Mouse (Mus musculus) MEL (cell line): ENCODE data around the gene Usp15. TPM values are rescaled to one million over a fixed set of nuclear protein-coding genes. Genes with fewer than 3 reads are reported as not detected.
A peak's percentile ranks its signal among the peaks of the same experiment; 100 is the strongest.

Experiments
- DNase-seq: peaks from one replicate; pipeline ENCODE4 v3.0.0; 2011; ENCODE audit warnings: low read depth, low spot score
- H3K27ac ChIP-seq: 2 replicates; pipeline ENCODE4 v1.5.1; 2012; ENCODE audit warnings: low read depth, mild to moderate bottlenecking, control low read depth, low read length, moderate library complexity; ENCODE audit not compliant: control insufficient read depth
- H3K27me3 ChIP-seq, 2 experiments: fragments of 150-350 bp in 1 of 2; sonication (generic) in 1 of 2; 2 replicates each; pipeline ENCODE4 v1.6.1; 2012; ENCODE audit warnings: low read length in 2 of 2, mild to moderate bottlenecking in 2 of 2, improper control_type of control experiment in 1 of 2, moderate library complexity in 1 of 2; ENCODE audit not compliant: insufficient read depth in 2 of 2, control insufficient read depth in 1 of 2
- H3K36me3 ChIP-seq, 2 experiments: 2 replicates each; pipeline ENCODE4 v1.6.1; 2012 to 2014; ENCODE audit warnings: low read length in 2 of 2, improper control_type of control experiment in 1 of 2, inconsistent platforms in 1 of 2, mild to moderate bottlenecking in 1 of 2; ENCODE audit not compliant: insufficient read depth in 2 of 2, control insufficient read depth in 1 of 2
- H3K4me1 ChIP-seq, 2 experiments: fragments of 150-350 bp in 1 of 2; sonication (generic) in 1 of 2; 2 replicates each; pipeline ENCODE4 v1.6.1; 2012; ENCODE audit warnings: low read length in 2 of 2, improper control_type of control experiment in 1 of 2, mild to moderate bottlenecking in 1 of 2; ENCODE audit not compliant: insufficient read depth in 2 of 2, control insufficient read depth in 1 of 2
- H3K4me3 ChIP-seq, 2 experiments: fragments of 150-350 bp in 1 of 2; sonication (generic) in 1 of 2; 2 replicates each; pipeline ENCODE4 v1.5.1; 2012; ENCODE audit warnings: low read depth in 2 of 2, low read length in 2 of 2, mild to moderate bottlenecking in 2 of 2, moderate library complexity in 2 of 2, control low read depth in 1 of 2, improper control_type of control experiment in 1 of 2; ENCODE audit not compliant: control insufficient read depth in 1 of 2, insufficient read depth in 1 of 2
- H3K79me2 ChIP-seq: 2 replicates; pipeline ENCODE4 v1.6.1; 2012; ENCODE audit warnings: mild to moderate bottlenecking, low read length, moderate library complexity; ENCODE audit not compliant: control insufficient read depth, poor library complexity, insufficient read depth
- H3K9ac ChIP-seq: 2 replicates; pipeline ENCODE4 v1.6.1; 2012; ENCODE audit warnings: low read depth, mild to moderate bottlenecking, control low read depth, low read length, moderate library complexity; ENCODE audit not compliant: control insufficient read depth, poor library complexity, severe bottlenecking
- H3K9me3 ChIP-seq: fragments of 150-350 bp; sonication (generic); replicated peaks from 2 replicates; pipeline ENCODE4 v1.6.1; 2012; ENCODE audit warnings: mild to moderate bottlenecking, low read length, improper control_type of control experiment, moderate library complexity; ENCODE audit not compliant: insufficient read depth
- CHD2 ChIP-seq: IDR thresholded peaks from 2 replicates; pipeline ENCODE4 v1.6.1; 2011; ENCODE audit warnings: low read length, improper control_type of control experiment
- E2F4 ChIP-seq: IDR thresholded peaks from 2 replicates; pipeline ENCODE4 v1.6.1; 2011; ENCODE audit warnings: low read depth, low read length, improper control_type of control experiment, borderline replicate concordance
- JUND ChIP-seq: IDR thresholded peaks from 2 replicates; pipeline ENCODE4 v1.6.1; 2011; ENCODE audit warnings: low read depth, mild to moderate bottlenecking, improper control_type of control experiment, low read length
- MYB ChIP-seq: IDR thresholded peaks from 2 replicates; pipeline ENCODE4 v1.6.1; 2011; ENCODE audit warnings: mild to moderate bottlenecking, low read depth, low read length, improper control_type of control experiment
- MYC ChIP-seq: IDR thresholded peaks from 2 replicates; pipeline ENCODE4 v1.6.1; 2011; ENCODE audit warnings: low read depth, mild to moderate bottlenecking, low read length, improper control_type of control experiment, moderate library complexity
- NRF1 ChIP-seq: IDR thresholded peaks from 2 replicates; pipeline ENCODE4 v1.6.1; 2014; ENCODE audit warnings: low read depth, mild to moderate bottlenecking, inconsistent platforms, low read length, improper control_type of control experiment, moderate library complexity; ENCODE audit not compliant: poor library complexity, insufficient read depth, severe bottlenecking
- POLR2AphosphoS5 ChIP-seq: IDR thresholded peaks from 2 replicates; pipeline ENCODE4 v1.6.1; 2012; ENCODE audit warnings: low read depth, borderline replicate concordance, mild to moderate bottlenecking, inconsistent platforms, low read length, moderate library complexity, mixed read lengths
- RCOR1 ChIP-seq: IDR thresholded peaks from 2 replicates; pipeline ENCODE4 v1.6.1; 2012; ENCODE audit warnings: low read depth, mild to moderate bottlenecking, inconsistent platforms, low read length, improper control_type of control experiment
- SIN3A ChIP-seq: IDR thresholded peaks from 2 replicates; pipeline ENCODE4 v1.6.1; 2012; ENCODE audit warnings: low read length, improper control_type of control experiment, inconsistent platforms
- SMC3 ChIP-seq: IDR thresholded peaks from 2 replicates; pipeline ENCODE4 v1.6.1; 2011; ENCODE audit warnings: low read depth, low read length, improper control_type of control experiment
- TCF12 ChIP-seq: IDR thresholded peaks from 2 replicates; pipeline ENCODE4 v1.6.1; 2014; ENCODE audit warnings: low read depth, mild to moderate bottlenecking, inconsistent platforms, low read length, improper control_type of control experiment, moderate library complexity
- ZNF384 ChIP-seq: IDR thresholded peaks from 2 replicates; pipeline ENCODE4 v1.6.1; 2012; ENCODE audit warnings: low read depth, mild to moderate bottlenecking, inconsistent platforms, low read length, improper control_type of control experiment
- polyA plus RNA-seq, 2 experiments: library from polyadenylated mRNA; stranded (reverse) in 1 of 2; unstranded in 1 of 2; fragments of >175 nt in 1 of 2; fragments of >200 nt in 1 of 2; gene quantifications; 2 replicates each; pipeline versions ENCODE4 v1.2.1 to v1.2.4; 2012; ENCODE audit warnings: low replicate concordance in 2 of 2, low read depth in 1 of 2; ENCODE audit not compliant: insufficient read length in 2 of 2, insufficient read depth in 1 of 2, missing spikeins in 1 of 2
- total RNA-seq: library from RNA; depleted of rRNA; stranded (reverse); fragments of 300-350 nt; gene quantifications from 2 replicates; pipeline ENCODE4 v1.2.3, GENCODE M21; 2012

Usp15 gene
- total and polyA plus RNA-seq, 3 experiments, result 98.2 to 150 (median 117) TPM

DNA sequence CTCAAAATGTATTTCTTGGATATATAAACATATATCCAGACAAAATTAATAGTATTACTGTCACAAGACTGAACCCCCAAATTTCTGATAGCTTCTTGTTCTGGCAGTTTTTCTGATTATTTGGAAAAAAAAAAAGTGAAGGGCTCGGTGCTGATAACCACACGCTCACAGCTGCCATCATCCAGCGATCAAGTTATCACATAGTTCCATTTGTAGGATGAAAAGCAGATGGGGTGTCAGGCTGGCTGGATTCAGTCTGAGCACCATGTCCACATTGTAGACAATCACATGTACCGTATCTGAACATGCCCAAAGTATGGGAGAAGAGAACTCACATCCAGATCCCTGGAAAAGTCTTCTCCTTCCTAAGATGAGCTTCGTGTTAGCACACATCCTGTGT lies 26.0 kb upstream of the Usp15 start:
- Histone ChIP-seq H3K9me3 (no peaks in the 10 kb centered on the region), H3K27me3 (no peaks in the 10 kb centered on the region; a peak in 3 of 4 replicates), H3K27ac (no peak overlapping the region), H3K36me3 (no peaks in the 10 kb centered on the region), H3K79me2 (no peaks in the 10 kb centered on the region), H3K9ac (no peak overlapping the region), H3K4me1 (no peaks in the 10 kb centered on the region), H3K4me3 (no peak overlapping the region)
- TF ChIP-seq ZNF384, result 0 out of 2 replicates have a peak, but pooled peaks have one; percentile 25
- TF ChIP-seq SIN3A, result no peak
- 0 out of 2 replicates have a peak, but pooled peaks have one; percentile 9 for TF ChIP-seq TCF12
- no peak for TF ChIP-seq MYC
- TF ChIP-seq CHD2, result no peak
- no peak for TF ChIP-seq POLR2AphosphoS5
- no peak for DNase-seq

GRCm38 (mm10) chr10:123209517-123209916 lies 12.7 kb upstream of the Usp15 start:
- no peaks in the 10 kb centered on the region for H3K79me2 ChIP-seq
- H3K4me3 ChIP-seq, result peak overlapping the region in 1 of 2 experiments; percentile 43; a peak in 1 of 4 replicates
- H3K27me3 ChIP-seq, result no peaks in the 10 kb centered on the region
- peak overlapping the region; percentile 43 for H3K9ac ChIP-seq
- peak; percentile 41; the same call in 1 of the 2 replicates for TF ChIP-seq ZNF384
- TF ChIP-seq MYB, result no peak
- TF ChIP-seq SMC3, result no peak
- no peaks in the 10 kb centered on the region for H3K36me3 ChIP-seq
- H3K27ac ChIP-seq, result no peak overlapping the region
- no peaks in the 10 kb centered on the region for H3K4me1 ChIP-seq
- peak; percentile 23 for DNase-seq
- no peaks in the 10 kb centered on the region for H3K9me3 ChIP-seq

DNA sequence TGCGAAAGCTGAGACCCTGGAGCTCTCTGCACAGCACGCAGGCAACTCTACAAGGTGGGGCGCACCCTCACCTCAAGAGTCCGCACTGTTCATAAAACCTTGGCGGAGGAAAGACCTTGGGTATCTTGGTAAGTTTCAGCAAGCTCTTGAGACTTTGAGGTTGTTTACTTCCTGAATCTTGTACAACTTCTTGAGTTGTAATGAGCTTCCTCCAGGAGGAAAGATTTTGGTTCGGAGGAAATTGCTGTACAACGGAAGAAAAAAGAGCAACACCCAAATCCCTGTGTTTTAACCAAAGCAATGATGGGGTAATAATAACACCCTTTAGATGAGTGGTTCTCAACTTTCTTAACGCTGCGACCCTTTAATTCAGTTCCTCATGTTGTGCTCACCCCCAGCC lies 11.5 kb upstream of the Usp15 start:
- Histone ChIP-seq H3K79me2 (no peaks in the 10 kb centered on the region), H3K9ac (no peak overlapping the region), H3K9me3 (no peaks in the 10 kb centered on the region), H3K27me3 (no peaks in the 10 kb centered on the region), H3K4me1 (no peaks in the 10 kb centered on the region), H3K36me3 (no peaks in the 10 kb centered on the region), H3K4me3 (no peak overlapping the region), H3K27ac (no peak overlapping the region)
- DNase-seq, result no peak
- no peak for TF ChIP-seq RCOR1
- no peak for TF ChIP-seq E2F4
- TF ChIP-seq JUND, result no peak
- no peak for TF ChIP-seq MYC
- TF ChIP-seq NRF1, result no peak
- TF ChIP-seq ZNF384, result no peak
- no peak for TF ChIP-seq MYB
